Mouse (Mus musculus): ENCODE measurements around the gene Slc7a6. TPM values are rescaled to one million over a fixed set of nuclear protein-coding genes. Genes with fewer than 3 reads are reported as not detected.

Gene Slc7a6
- polyA plus RNA-seq, 1 experiment = 21.3 TPM

- Histone ChIP-seq H3K79me3 (ENCODE audit: low read depth) (no peaks in the 10 kb centered on the region), H3ac (ENCODE audit: control insufficient read depth, insufficient read length, low read depth) (no peak overlapping the region), H3K4me3 (ENCODE audit: insufficient read depth, poor library complexity, severe bottlenecking) (no peak overlapping the region), H3K27me3 (ENCODE audit: control insufficient read depth, insufficient read depth, insufficient read length) (no peaks in the 10 kb centered on the region), H3K79me2 (ENCODE audit: control insufficient read depth, insufficient read depth) (no peaks in the 10 kb centered on the region), H3K36me3 (ENCODE audit: control insufficient read depth, insufficient read depth) (peaks cover 62% of the 10 kb centered on the region)
- TF ChIP-seq MAX (IDR thresholded peaks at IDR 0.05) = no peak
- no peak for TF ChIP-seq USF1 (IDR thresholded peaks at IDR 0.05; ENCODE audit: low read depth)
Observed at GRCm38 (mm10) chr8:106234567-106235261, 66.1 kb downstream of the Slc7a6 start.

- Histone ChIP-seq H3K79me3 (ENCODE audit: low read depth) (no peaks in the 10 kb centered on the region), H3K36me3 (ENCODE audit: control insufficient read depth, insufficient read depth) (peaks cover 52% of the 10 kb centered on the region), H3K27me3 (ENCODE audit: control insufficient read depth, insufficient read depth, insufficient read length) (no peaks in the 10 kb centered on the region), H3K4me3 (ENCODE audit: insufficient read depth, poor library complexity, severe bottlenecking) (no peak overlapping the region), H3ac (ENCODE audit: control insufficient read depth, insufficient read length, low read depth) (no peak overlapping the region), H3K79me2 (ENCODE audit: control insufficient read depth, insufficient read depth) (no peaks in the 10 kb centered on the region)
- TF ChIP-seq MAX (IDR thresholded peaks at IDR 0.05) (no peak), CTCF (IDR thresholded peaks at IDR 0.05; ENCODE audit: control insufficient read depth, insufficient read depth, insufficient read length) (no peak)
Observed at GRCm38 (mm10) chr8:106237106-106237505, 68.4 kb downstream of the Slc7a6 start.

Other genes starting within 250 kb of the Slc7a6 start
- 0.16 TPM for gene Ctrl, start 235.0 kb upstream of the Slc7a6 start, polyA plus RNA-seq (2012; fragmentation: generic; extraction: Trizol)
- gene Psmb10, start 230.4 kb upstream of the Slc7a6 start, polyA plus RNA-seq (2012; fragmentation: generic; extraction: Trizol) = 73.5 TPM
- gene Lcat, start 225.5 kb upstream of the Slc7a6 start, polyA plus RNA-seq (2012; fragmentation: generic; extraction: Trizol) = 1.4 TPM
- gene Slc12a4, start 202.8 kb upstream of the Slc7a6 start, polyA plus RNA-seq (2012; fragmentation: generic; extraction: Trizol) = 79.1 TPM
- gene Dpep3, start 189.4 kb upstream of the Slc7a6 start, polyA plus RNA-seq (2012; fragmentation: generic; extraction: Trizol) = not detected
- 13.1 TPM for gene Dus2, start 177.5 kb upstream of the Slc7a6 start, polyA plus RNA-seq (2012; fragmentation: generic; extraction: Trizol)
- 0.05 TPM for gene Dpep2nb, start 162.9 kb upstream of the Slc7a6 start, polyA plus RNA-seq (2012; fragmentation: generic; extraction: Trizol)
- gene Ddx28, start 157.0 kb upstream of the Slc7a6 start, polyA plus RNA-seq (2012; fragmentation: generic; extraction: Trizol) = 15.0 TPM
- 12.6 TPM for gene Nfatc3, start 110.0 kb upstream of the Slc7a6 start, polyA plus RNA-seq (2012; fragmentation: generic; extraction: Trizol)
- 0.04 TPM for gene Esrp2, start 31.9 kb upstream of the Slc7a6 start, polyA plus RNA-seq (2012; fragmentation: generic; extraction: Trizol)
- 13.0 TPM for gene Pla2g15, start 18.5 kb upstream of the Slc7a6 start, polyA plus RNA-seq (2012; fragmentation: generic; extraction: Trizol)
- gene Slc7a6os, start 42.1 kb downstream of the Slc7a6 start, polyA plus RNA-seq (2012; fragmentation: generic; extraction: Trizol) = 30.1 TPM
- 40.3 TPM for gene Prmt7, start 42.1 kb downstream of the Slc7a6 start, polyA plus RNA-seq (2012; fragmentation: generic; extraction: Trizol)
- gene Smpd3, start 169.1 kb downstream of the Slc7a6 start, polyA plus RNA-seq (2012; fragmentation: generic; extraction: Trizol) = 0.05 TPM
- 3.8 TPM for gene Zfp90, start 246.5 kb downstream of the Slc7a6 start, polyA plus RNA-seq (2012; fragmentation: generic; extraction: Trizol)

Measured in C2C12 (cell line).